Mouse (Mus musculus) layer of hippocampus, adult 9-11 months (tissue): ENCODE results near the gene Olfr530.

Source experiments
- DNase-seq: peaks from one replicate; pipeline ENCODE4 v3.0.0; 2022

Olfr530 gene

DNA sequence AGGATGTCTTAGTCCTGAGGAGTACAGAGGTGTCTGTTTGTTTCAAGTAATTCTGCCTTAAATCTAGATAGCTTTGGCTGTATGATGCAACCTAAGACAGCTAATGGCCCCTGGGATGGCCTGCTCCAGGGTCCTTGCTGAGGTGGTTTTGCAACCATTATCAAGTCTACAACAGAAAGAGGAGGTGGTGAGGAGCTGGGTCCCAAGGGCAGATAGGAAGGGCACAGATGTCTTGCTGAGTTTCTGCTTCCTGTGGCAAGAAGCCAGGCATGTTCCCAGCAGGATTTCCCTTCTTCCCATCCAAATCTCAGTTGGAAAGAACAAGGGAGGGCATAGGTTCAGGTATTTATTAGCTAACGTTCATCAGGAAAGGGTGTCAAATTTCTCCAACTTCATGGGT is at the start of gene Olfr530:
TSS of gene Olfr530 (minus strand) at position 101 of the 400 bp plus-strand sequence.
- DNase-seq, result no peak

DNA sequence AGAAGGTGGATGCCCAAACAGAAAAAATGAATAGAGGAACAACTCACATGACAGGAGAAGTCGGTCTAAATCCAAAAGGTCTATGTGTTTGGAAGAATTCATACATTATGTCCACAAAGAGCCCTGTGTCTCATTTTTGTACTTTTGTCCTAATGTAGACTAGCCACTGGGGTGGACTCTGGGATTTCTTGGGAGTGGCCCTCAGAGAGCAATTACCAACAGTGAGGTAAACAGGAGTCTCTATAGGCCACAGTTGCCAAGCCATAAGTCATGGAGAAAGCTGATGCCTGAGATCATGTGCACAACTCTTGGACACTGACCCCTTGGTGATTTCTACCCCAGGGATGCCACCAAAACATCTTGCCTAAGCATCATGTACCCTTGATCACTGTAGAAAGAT is 45.4 kb upstream of the Olfr530 start, which contains the start of gene Olfr532:
TSS of gene Olfr532 (minus strand) at position 101 of the 400 bp plus-strand sequence.
- DNase-seq, result no peak

DNA sequence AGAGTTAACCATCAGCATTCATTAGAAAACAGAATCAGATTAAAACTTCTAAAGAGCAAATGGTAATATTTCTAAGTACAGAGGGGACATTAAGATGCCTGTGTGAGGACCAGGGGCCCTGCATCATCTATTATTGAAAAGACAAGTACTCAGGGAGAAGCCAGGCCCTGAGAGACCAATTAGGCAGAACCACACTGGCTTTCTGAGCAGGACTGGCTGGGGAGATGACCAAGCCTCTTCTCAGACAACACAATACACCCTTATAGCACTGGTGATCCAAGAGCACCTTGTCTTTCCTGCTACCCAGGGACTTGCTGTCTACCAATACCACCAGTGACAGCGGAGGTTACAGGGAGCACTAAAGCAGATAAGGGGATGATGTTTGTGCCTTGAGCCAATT is 26.7 kb upstream of the Olfr530 start, which contains the start of gene Olfr531:
TSS of gene Olfr531 (minus strand) at position 101 of the 400 bp plus-strand sequence.
- no peak for DNase-seq

DNA sequence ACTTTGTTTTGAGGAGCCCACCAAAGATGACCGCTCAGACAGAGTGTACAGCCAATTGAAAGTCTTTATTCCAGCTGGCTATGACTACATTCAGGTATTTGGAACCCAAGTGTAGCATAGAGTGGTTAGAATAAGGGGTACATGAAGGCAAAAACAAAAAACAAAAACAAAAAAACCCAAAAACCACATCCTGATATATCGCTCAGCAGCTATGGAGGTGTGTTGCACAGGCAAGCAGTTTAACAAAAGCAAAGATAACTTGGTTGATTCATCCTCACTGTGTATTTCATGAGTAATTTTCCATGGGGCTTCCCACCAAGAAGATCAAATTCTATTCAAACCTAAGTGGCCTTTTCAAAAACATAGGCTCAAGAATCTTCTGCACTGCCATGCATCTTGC is 780 bp upstream of the Olfr530 start:
- no peak for DNase-seq

DNA sequence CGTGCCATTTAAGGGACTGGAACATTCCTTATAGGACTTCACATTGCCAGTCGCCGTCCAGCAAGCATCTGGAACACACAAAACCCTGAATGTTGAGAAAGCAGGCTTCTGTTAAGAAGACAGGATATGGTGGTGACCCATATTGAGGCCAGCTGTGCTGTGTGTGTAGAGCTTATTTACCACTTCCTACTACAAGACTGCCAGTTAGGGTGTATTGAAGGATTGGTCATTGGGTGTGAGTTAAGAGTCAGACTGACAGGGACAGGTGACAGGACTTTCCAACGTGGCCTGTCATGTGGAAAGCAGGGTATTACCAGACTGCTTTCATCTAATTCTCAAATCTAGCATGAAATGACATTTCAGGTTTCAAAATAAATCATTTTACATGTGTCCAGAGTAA is 1.8 kb downstream of the Olfr530 start:
- no peak for DNase-seq

DNA sequence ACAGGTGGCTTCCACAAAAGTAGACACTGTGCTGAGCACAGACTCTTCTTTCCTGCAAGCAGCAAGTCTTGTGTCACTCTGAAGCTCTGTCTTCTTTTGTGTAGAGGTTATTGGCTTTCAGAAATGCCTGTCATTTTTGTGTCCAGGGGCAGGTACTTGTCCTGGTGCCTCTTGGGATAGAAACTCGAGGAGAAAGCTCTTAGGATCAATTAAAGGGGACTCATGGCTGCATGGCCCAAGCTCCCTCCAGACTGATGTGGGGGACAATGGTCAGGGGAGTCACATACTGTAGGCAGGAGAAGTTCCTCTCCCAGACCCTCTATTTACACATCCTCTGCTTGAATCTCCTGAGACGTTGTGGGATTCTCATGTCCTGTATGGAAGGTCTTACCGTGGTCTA is 14.6 kb downstream of the Olfr530 start, which contains the start of gene Olfr60:
TSS of gene Olfr60 (minus strand) at position 101 of the 400 bp plus-strand sequence.
- no peak for DNase-seq

DNA sequence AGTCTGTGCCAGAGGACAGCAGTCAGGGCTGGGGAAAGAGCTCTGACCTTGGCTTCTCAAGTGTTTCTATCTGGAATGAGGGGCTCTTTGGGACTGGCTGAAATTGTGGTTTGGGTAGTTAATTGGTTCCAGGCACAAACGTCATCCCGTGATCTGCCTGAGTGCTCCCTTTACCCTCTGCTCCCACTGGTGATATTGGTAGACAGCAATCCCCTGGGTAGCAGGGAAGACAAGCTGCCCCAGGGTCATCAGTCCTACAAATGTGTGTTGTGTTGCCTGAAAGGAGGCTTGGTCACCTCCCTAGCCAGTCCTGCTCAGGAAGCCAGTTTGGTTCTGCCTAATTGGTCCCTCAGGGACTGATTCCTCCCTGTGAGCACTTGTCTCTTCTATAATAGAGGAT is 42.4 kb downstream of the Olfr530 start, which contains the start of gene Olfr527:
TSS of gene Olfr527 (plus strand) at position 301 of the 400 bp plus-strand sequence.
- DNase-seq, result no peak

DNA sequence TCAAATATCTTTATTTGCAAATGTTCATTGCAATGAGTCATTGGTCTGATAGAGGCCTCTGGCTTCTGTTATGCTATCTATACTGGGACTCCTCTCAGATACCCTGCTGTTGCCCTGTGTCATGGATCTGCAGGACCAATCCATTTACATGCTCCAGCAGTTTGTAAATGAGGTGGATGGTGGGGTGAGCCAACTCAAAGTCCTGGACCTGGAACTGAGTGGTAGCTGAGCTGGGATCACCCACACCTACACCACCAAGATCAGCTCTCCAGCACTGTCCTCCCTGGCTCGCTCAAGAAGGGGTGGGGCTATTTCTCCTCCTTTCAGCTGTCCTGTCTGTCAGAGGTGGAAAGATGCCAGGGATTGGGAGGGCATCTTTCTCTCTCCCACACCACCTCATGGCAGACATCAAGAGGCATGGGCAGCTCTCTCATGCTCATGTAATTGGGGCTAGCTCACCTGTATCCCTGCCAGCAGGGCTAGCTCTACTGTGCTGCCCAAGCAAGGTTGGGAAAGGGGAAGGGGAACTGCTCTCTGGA is 46.3 kb downstream of the Olfr530 start:
- DNase-seq, result no peak
